Mouse (Mus musculus) thymus, adult 18-20 months (tissue): ENCODE data around the gene Cers6.
A peak's percentile ranks its signal among the peaks of the same experiment; 100 is the strongest.

Experiments used
- DNase-seq, 2 experiments: peaks; one replicate each; pipeline ENCODE4 v3.0.0; 2022; ENCODE audit warnings: mixed read lengths in 2 of 2

Gene Cers6

GRCm38 (mm10) chr2:68884573-68884972 is 23.3 kb downstream of the Cers6 start:
- no peak for DNase-seq

- DNase-seq, result no peak
Observed at GRCm38 (mm10) chr2:68885206-68885605, 24.0 kb downstream of the Cers6 start.

- DNase-seq, result no peak
Observed at GRCm38 (mm10) chr2:68885766-68886496, 24.7 kb downstream of the Cers6 start.

GRCm38 (mm10) chr2:68886661-68887060 is 25.4 kb downstream of the Cers6 start:
- DNase-seq, result no peak

- no peak for DNase-seq
Observed at GRCm38 (mm10) chr2:68888094-68888705, 27.0 kb downstream of the Cers6 start.

- DNase-seq, result no peak
Observed at GRCm38 (mm10) chr2:68889661-68890170, 28.5 kb downstream of the Cers6 start.

GRCm38 (mm10) chr2:68892476-68892875 is 31.2 kb downstream of the Cers6 start:
- DNase-seq, result no peak

- no peak for DNase-seq
Observed at GRCm38 (mm10) chr2:68895044-68895764, 34.0 kb downstream of the Cers6 start.

GRCm38 (mm10) chr2:68896196-68896595 is 35.0 kb downstream of the Cers6 start:
- DNase-seq, result no peak

- DNase-seq, result no peak
Observed at GRCm38 (mm10) chr2:68899770-68900521, 38.7 kb downstream of the Cers6 start.

- DNase-seq, result no peak
Observed at GRCm38 (mm10) chr2:68900640-68901378, 39.6 kb downstream of the Cers6 start.

GRCm38 (mm10) chr2:68901708-68902107 is 40.5 kb downstream of the Cers6 start:
- no peak for DNase-seq

GRCm38 (mm10) chr2:68902546-68902945 is 41.3 kb downstream of the Cers6 start:
- DNase-seq, result no peak

GRCm38 (mm10) chr2:68906921-68907320 is 45.7 kb downstream of the Cers6 start:
- DNase-seq, result no peak

GRCm38 (mm10) chr2:68907721-68908463 is 46.7 kb downstream of the Cers6 start:
- peak; percentile 68 to 81 for DNase-seq

- DNase-seq, result no peak
Observed at GRCm38 (mm10) chr2:68910727-68911126, 49.5 kb downstream of the Cers6 start.

GRCm38 (mm10) chr2:68911587-68912483 is 50.6 kb downstream of the Cers6 start:
- DNase-seq, result no peak

- no peak for DNase-seq
Observed at GRCm38 (mm10) chr2:68915742-68916141, 54.5 kb downstream of the Cers6 start.

GRCm38 (mm10) chr2:68916299-68916698 is 55.1 kb downstream of the Cers6 start:
- DNase-seq, result no peak

GRCm38 (mm10) chr2:68917010-68917409 is 55.8 kb downstream of the Cers6 start:
- DNase-seq, result no peak
